Mouse (Mus musculus) lung, postnatal 0 days (tissue): ENCODE measurements around the gene Csf2rb2.

Experiments used
- CTCF ChIP-seq: IDR thresholded peaks from 2 replicates; pipeline ENCODE4 v1.5.1; 2016; ENCODE audit warnings: antibody characterized with exemption, mild to moderate bottlenecking
- EP300 ChIP-seq: IDR thresholded peaks from 2 replicates; pipeline ENCODE4 v1.6.1; 2016; ENCODE audit warnings: antibody characterized with exemption, mild to moderate bottlenecking, control low read depth

- TF ChIP-seq CTCF (no peak), EP300 (no peak)
Observed at GRCm38 (mm10) chr15:78243774-78244173, 61.7 kb downstream of the Csf2rb2 start.
